ENCODE assay signal across 10 mouse cellular contexts in genomic region chr9:91355629-91356352, GRCm38 (mm10). TPM values are rescaled to one million over a fixed set of nuclear protein-coding genes. Genes with fewer than 3 reads are reported as not detected.
A peak's percentile ranks its signal among the peaks of the same experiment; 100 is the strongest.
DNase-seq lines count a peak whose midpoint lies in the region; ATAC-seq and TF ChIP-seq lines count a peak whose summit lies in the region.
"Had no signal": no experiment of that assay in that cellular context is flagged by ENCODE, and none has a peak within 500 bp of the region (broad histone marks: within the 10 kb centered on the region; RNA-seq: fewer than 3 reads in every experiment).

No protein-coding gene starts in this region.

- WGBS in heart, embryonic 16.5 days: 1% methylated on average over 35 of the region's 35 CpGs
- WGBS in embryonic facial prominence, embryonic 14.5 days: under 1% methylated on average over 27 of the region's 35 CpGs
- 1% methylated on average over 33 of the region's 35 CpGs for WGBS in limb, embryonic 14.5 days
- WGBS in stomach, embryonic 14.5 days: under 1% methylated on average over 35 of the region's 35 CpGs

- peaks cover 3% of the 10 kb centered on the region; the same call in 1 of the 2 replicates for H3K4me1 ChIP-seq in heart, embryonic 16.5 days (ENCODE audit: control insufficient read depth, insufficient read depth, low read length)
- H3K4me1 ChIP-seq in embryonic facial prominence, embryonic 14.5 days (ENCODE audit: control insufficient read depth, insufficient read depth, low read length): 0 out of 2 replicates have a peak, but pooled peaks cover 4% of the 10 kb centered on the region
- no peaks in the 10 kb centered on the region for H3K4me1 ChIP-seq in limb, embryonic 14.5 days (ENCODE audit: control insufficient read depth, insufficient read depth, low read length)
- H3K4me1 ChIP-seq in stomach, embryonic 14.5 days (ENCODE audit: control insufficient read depth, insufficient read depth, low read length): no peaks in the 10 kb centered on the region

- H3K27ac ChIP-seq in heart, embryonic 16.5 days (ENCODE audit: low read length): no peak overlapping the region
- no peak overlapping the region for H3K27ac ChIP-seq in embryonic facial prominence, embryonic 14.5 days (replicated peaks; ENCODE audit: low read depth, low read length)
- no peak overlapping the region for H3K27ac ChIP-seq in limb, embryonic 14.5 days (replicated peaks; ENCODE audit: low read depth, low read length)
- H3K27ac ChIP-seq in stomach, embryonic 14.5 days (ENCODE audit: low read length): no peak overlapping the region

- H3K9ac ChIP-seq in heart, embryonic 16.5 days (ENCODE audit: low read length): no peak overlapping the region
- peak overlapping the region; percentile 37; the same call in 1 of the 2 replicates for H3K9ac ChIP-seq in embryonic facial prominence, embryonic 14.5 days (ENCODE audit: low read depth, low read length)
- no peak overlapping the region for H3K9ac ChIP-seq in limb, embryonic 14.5 days (ENCODE audit: low read depth, low read length, severe bottlenecking)
- H3K9ac ChIP-seq in stomach, embryonic 14.5 days (replicated peaks; ENCODE audit: low read depth, low read length): no peak overlapping the region

- peaks cover 82% of the 10 kb centered on the region for H3K27me3 ChIP-seq in heart, embryonic 16.5 days (ENCODE audit: control insufficient read depth, insufficient read depth, low read length)
- H3K27me3 ChIP-seq in embryonic facial prominence, embryonic 14.5 days (replicated peaks; ENCODE audit: control insufficient read depth, insufficient read depth, low read length): peaks cover 94% of the 10 kb centered on the region
- peaks cover 90% of the 10 kb centered on the region for H3K27me3 ChIP-seq in limb, embryonic 14.5 days (ENCODE audit: control insufficient read depth, insufficient read depth, low read length)
- peaks cover 69% of the 10 kb centered on the region for H3K27me3 ChIP-seq in stomach, embryonic 14.5 days (ENCODE audit: control insufficient read depth, insufficient read depth, low read length)

- ATAC-seq in heart, embryonic 16.5 days (replicated peaks; ENCODE audit: extremely low read depth, insufficient read depth, low FRiP score): no peak
- peak; percentile 62; the same call in 1 of the 2 replicates for ATAC-seq in embryonic facial prominence, embryonic 14.5 days (ENCODE audit: low read depth)
- ATAC-seq in limb, embryonic 14.5 days (ENCODE audit: low FRiP score, low read depth): peak; percentile 60
- ATAC-seq in stomach, embryonic 14.5 days (ENCODE audit: insufficient number of reproducible peaks, insufficient read depth, low FRiP score, low read depth): peak; percentile 56

- H3K9me3 ChIP-seq in heart, embryonic 16.5 days (replicated peaks; ENCODE audit: control insufficient read depth, low read length): no peaks in the 10 kb centered on the region
- H3K9me3 ChIP-seq in embryonic facial prominence, embryonic 14.5 days (ENCODE audit: control insufficient read depth, low read length): no peaks in the 10 kb centered on the region
- H3K9me3 ChIP-seq in limb, embryonic 14.5 days (ENCODE audit: control insufficient read depth, low read length): no peaks in the 10 kb centered on the region
- no peaks in the 10 kb centered on the region for H3K9me3 ChIP-seq in stomach, embryonic 14.5 days (ENCODE audit: control insufficient read depth, low read depth, low read length)

- peak overlapping the region; percentile 62 for H3K4me2 ChIP-seq in heart, embryonic 16.5 days (ENCODE audit: low read depth, low read length)
- peak overlapping the region; percentile 50 for H3K4me2 ChIP-seq in embryonic facial prominence, embryonic 14.5 days (ENCODE audit: low read depth, low read length)
- H3K4me2 ChIP-seq in limb, embryonic 14.5 days (replicated peaks; ENCODE audit: low read depth, low read length, severe bottlenecking): peak overlapping the region; percentile 32
- H3K4me2 ChIP-seq in stomach, embryonic 14.5 days (replicated peaks; ENCODE audit: low read depth, low read length): peak overlapping the region; percentile 23; the same call in 1 of the 2 replicates

- H3K4me3 ChIP-seq in heart, embryonic 16.5 days (ENCODE audit: low read length): peak overlapping the region; percentile 36
- H3K4me3 ChIP-seq in embryonic facial prominence, embryonic 14.5 days (ENCODE audit: low read depth, low read length): peak overlapping the region; percentile 27
- peak overlapping the region; percentile 23 for H3K4me3 ChIP-seq in limb, embryonic 14.5 days (replicated peaks; ENCODE audit: low read length)
- no peak overlapping the region for H3K4me3 ChIP-seq in stomach, embryonic 14.5 days (ENCODE audit: low read depth, low read length)

- TF ChIP-seq POLR2A in limb, embryonic 14.5 days (IDR thresholded peaks at IDR 0.05; ENCODE audit: borderline replicate concordance, extremely low read depth, insufficient read depth, insufficient read length): no peak

- intact Hi-C loops in heart, postnatal 25 days (cut with DNase I): no loop called here

- no peak for DNase-seq in heart, postnatal 25 days (ENCODE audit: low spot score)
- peak; percentile 97 for DNase-seq in brain, adult 2 months (ENCODE audit: low read depth, low spot score)
- DNase-seq in embryonic facial prominence, embryonic 14.5 days (ENCODE audit: low spot score): peak; percentile 84
- DNase-seq in limb, embryonic 14.5 days (ENCODE audit: low spot score): no peak
- no peak for DNase-seq in c-Kit-positive CD71-positive TER-119-positive erythroid progenitor cells, embryonic 14.5 days (ENCODE audit: low spot score)
- no peak for DNase-seq in ovary, adult 18-20 months (ENCODE audit: low spot score)

- no peaks in the 10 kb centered on the region for H3K36me3 ChIP-seq in heart, embryonic 16.5 days (ENCODE audit: control insufficient read depth, insufficient read depth)
- H3K36me3 ChIP-seq in embryonic facial prominence, embryonic 14.5 days (ENCODE audit: control insufficient read depth, insufficient read depth, low read length): no peaks in the 10 kb centered on the region
- H3K36me3 ChIP-seq in limb, embryonic 14.5 days (ENCODE audit: control insufficient read depth, insufficient read depth, low read length): no peaks in the 10 kb centered on the region
- H3K36me3 ChIP-seq in stomach, embryonic 14.5 days (ENCODE audit: control insufficient read depth, insufficient read depth, low read length): no peaks in the 10 kb centered on the region

RNA-seq across cellular contexts. Expression of gene Zic4, which starts 6.4 kb away (rescaled TPM):
- not detected in 2 replicates for polyA plus RNA-seq in heart, embryonic 16.5 days (2015; fragmentation: Nextera tagmentation; extraction: Ambion mirVana)
- total RNA-seq in heart, postnatal 25 days (2021): not detected
- 7.6 and 9.7 TPM in 2 replicates for polyA plus RNA-seq in embryonic facial prominence, embryonic 14.5 days (2014; fragmentation: Nextera tagmentation; extraction: Ambion mirVana)
- polyA plus RNA-seq in limb, embryonic 14.5 days (2012; rRNA removed): 0.38 and 0.69 TPM in 2 replicates
- 0.10 and 0.39 TPM in 2 replicates for polyA plus RNA-seq in limb, embryonic 14.5 days (2014; fragmentation: Nextera tagmentation; extraction: Ambion mirVana)
- polyA plus RNA-seq in stomach, embryonic 14.5 days (2014; fragmentation: Nextera tagmentation; extraction: Ambion mirVana): not detected in 2 replicates
- total RNA-seq: MEL had no signal
- polyA plus RNA-seq: large intestine, adult 2 months had no signal

RNA-seq across cellular contexts. Expression of gene Zic1, which starts 9.8 kb away (rescaled TPM):
- polyA plus RNA-seq in heart, embryonic 16.5 days (2015; fragmentation: Nextera tagmentation; extraction: Ambion mirVana): 0.05 TPM in 1 of 2 replicates, not detected in the other
- not detected for total RNA-seq in heart, postnatal 25 days (2021)
- 2.7 and 2.8 TPM in 2 replicates for polyA plus RNA-seq in embryonic facial prominence, embryonic 14.5 days (2014; fragmentation: Nextera tagmentation; extraction: Ambion mirVana)
- 6.0 and 14.6 TPM in 2 replicates for polyA plus RNA-seq in limb, embryonic 14.5 days (2012; rRNA removed)
- 0.21 and 0.23 TPM in 2 replicates for polyA plus RNA-seq in limb, embryonic 14.5 days (2014; fragmentation: Nextera tagmentation; extraction: Ambion mirVana)
- not detected in 2 replicates for polyA plus RNA-seq in stomach, embryonic 14.5 days (2014; fragmentation: Nextera tagmentation; extraction: Ambion mirVana)
- total RNA-seq: MEL had no signal
- polyA plus RNA-seq: large intestine, adult 2 months had no signal

Comparison
In these comparisons a context has a peak if more than half of its experiments do, and no peak if none do; other contexts are left out.
1. DNase-seq: peak in brain, adult 2 months (single experiment) and embryonic facial prominence, embryonic 14.5 days (single experiment); none in heart, postnatal 25 days (single experiment), limb, embryonic 14.5 days (single experiment), c-Kit-positive CD71-positive TER-119-positive erythroid progenitor cells, embryonic 14.5 days (single experiment) and ovary, adult 18-20 months (single experiment).
2. Peak in every context shown above with its lines, with median percentiles within 50 percentile points of each other: H3K4me2 ChIP-seq.